Mouse (Mus musculus) NIH3T3 (cell line): ENCODE measurements at regions not wholly inside any gene's neighbourhood (a gene's known extent, or its start where the extent isn't known, plus 50 kb on each side); places are given as distances from the start of the nearest gene placed in this dataset.

Experiments
- DNase-seq: peaks from one replicate; pipeline ENCODE4 v3.0.0-alpha.2; 2012; ENCODE audit warnings: low read depth

- DNase-seq: no peak
Measured at GRCm38 (mm10) chr13:78717686-78718431, 518.3 kb upstream of the Nr2f1 start.

- DNase-seq: no peak
Measured at GRCm38 (mm10) chr13:78717159-78717558, 517.6 kb upstream of the Nr2f1 start.

- DNase-seq: peak; percentile 26
Measured at GRCm38 (mm10) chr13:78704693-78705092, 505.1 kb upstream of the Nr2f1 start.

GRCm38 (mm10) chr13:78697814-78698519, 498.4 kb upstream of the Nr2f1 start:
- no peak for DNase-seq

GRCm38 (mm10) chr13:78679255-78679895, 479.8 kb upstream of the Nr2f1 start:
- peak; percentile 67 for DNase-seq

GRCm38 (mm10) chr13:78678241-78678640, 478.7 kb upstream of the Nr2f1 start:
- DNase-seq: no peak

- DNase-seq: no peak
Measured at GRCm38 (mm10) chr13:78658285-78658684, 458.7 kb upstream of the Nr2f1 start.

- no peak for DNase-seq
Measured at GRCm38 (mm10) chr13:78656766-78657165, 457.2 kb upstream of the Nr2f1 start.

GRCm38 (mm10) chr13:78656196-78656595, 456.6 kb upstream of the Nr2f1 start:
- DNase-seq: no peak

GRCm38 (mm10) chr13:78650824-78651223, 451.3 kb upstream of the Nr2f1 start:
- DNase-seq: no peak

GRCm38 (mm10) chr13:78644556-78644955, 445.0 kb upstream of the Nr2f1 start:
- DNase-seq: no peak

GRCm38 (mm10) chr13:78643023-78643422, 443.5 kb upstream of the Nr2f1 start:
- no peak for DNase-seq

GRCm38 (mm10) chr13:78642443-78642729, 442.8 kb upstream of the Nr2f1 start:
- no peak for DNase-seq

GRCm38 (mm10) chr13:78641687-78642442, 442.3 kb upstream of the Nr2f1 start:
- DNase-seq: no peak

GRCm38 (mm10) chr13:78640340-78640739, 440.8 kb upstream of the Nr2f1 start:
- DNase-seq: no peak

- DNase-seq: no peak
Measured at GRCm38 (mm10) chr13:78638462-78638861, 438.9 kb upstream of the Nr2f1 start.

GRCm38 (mm10) chr13:78631609-78632008, 432.1 kb upstream of the Nr2f1 start:
- DNase-seq: no peak

GRCm38 (mm10) chr13:78629041-78629727, 429.6 kb upstream of the Nr2f1 start:
- peak; percentile 7 for DNase-seq

GRCm38 (mm10) chr13:78623652-78624051, 424.1 kb upstream of the Nr2f1 start:
- DNase-seq: no peak

- no peak for DNase-seq
Measured at GRCm38 (mm10) chr13:78602861-78603211, 403.3 kb upstream of the Nr2f1 start.

- DNase-seq: peak; percentile 64
Measured at GRCm38 (mm10) chr13:78602211-78602860, 402.8 kb upstream of the Nr2f1 start.
